ENCODE assay signal across 12 mouse cellular contexts in genomic region chr12:105875112-105875511, GRCm38 (mm10).
DNase-seq lines count a peak whose midpoint lies in the region; ATAC-seq lines count a peak whose summit lies in the region.
"Had no signal": no experiment of that assay in that cellular context is flagged by ENCODE, and none has a peak within 500 bp of the region (broad histone marks: within the 10 kb centered on the region; RNA-seq: fewer than 3 reads in every experiment).

No protein-coding gene starts in this region.

- peak overlapping the region; percentile 37 for H3K4me2 ChIP-seq in kidney, embryonic 15.5 days
- H3K4me2 ChIP-seq in hindbrain, embryonic 12.5 days (replicated peaks) = 0 out of 2 replicates have a peak overlapping the region, but pooled peaks have one; percentile 23
- peak overlapping the region; percentile 11; the same call in 1 of the 2 replicates for H3K4me2 ChIP-seq in neural tube, embryonic 14.5 days (ENCODE audit: low read depth, low read length)
- H3K4me2 ChIP-seq: liver, embryonic 13.5 days had no signal

- no peak overlapping the region for H3K27ac ChIP-seq in kidney, embryonic 15.5 days
- 0 out of 2 replicates have a peak overlapping the region, but pooled peaks have one; percentile 0 for H3K27ac ChIP-seq in hindbrain, embryonic 12.5 days
- no peak overlapping the region for H3K27ac ChIP-seq in neural tube, embryonic 14.5 days (ENCODE audit: low read depth, low read length)
- H3K27ac ChIP-seq: liver, embryonic 13.5 days had no signal

- WGBS in kidney, embryonic 15.5 days = 26% methylated on average over 17 of the region's 17 CpGs
- 16% methylated on average over 17 of the region's 17 CpGs for WGBS in hindbrain, embryonic 12.5 days
- 23% methylated on average over 17 of the region's 17 CpGs for WGBS in neural tube, embryonic 14.5 days

- H3K36me3 ChIP-seq in kidney, embryonic 15.5 days = no peaks in the 10 kb centered on the region
- H3K36me3 ChIP-seq in hindbrain, embryonic 12.5 days = no peaks in the 10 kb centered on the region
- no peaks in the 10 kb centered on the region for H3K36me3 ChIP-seq in neural tube, embryonic 14.5 days (ENCODE audit: control insufficient read depth, insufficient read depth, low read length)
- H3K36me3 ChIP-seq: liver, embryonic 13.5 days had no signal

- H3K4me3 ChIP-seq in kidney, embryonic 15.5 days (replicated peaks) = no peak overlapping the region
- H3K4me3 ChIP-seq in hindbrain, embryonic 12.5 days = no peak overlapping the region
- H3K4me3 ChIP-seq in neural tube, embryonic 14.5 days (ENCODE audit: low read depth, low read length) = no peak overlapping the region
- H3K4me3 ChIP-seq: liver, embryonic 13.5 days had no signal

- no peaks in the 10 kb centered on the region; the same call in 1 of the 2 replicates for H3K9me3 ChIP-seq in kidney, embryonic 15.5 days (replicated peaks)
- peaks cover 16% of the 10 kb centered on the region for H3K9me3 ChIP-seq in hindbrain, embryonic 12.5 days (replicated peaks)
- H3K9me3 ChIP-seq in neural tube, embryonic 14.5 days (ENCODE audit: control insufficient read depth, low read length) = no peaks in the 10 kb centered on the region
- H3K9me3 ChIP-seq: liver, embryonic 13.5 days had no signal

- DNase-seq in kidney, postnatal 25 days = no peak
- peak; percentile 90 to 93 for DNase-seq in cerebellum, postnatal 14 days
- no peak for DNase-seq in right cerebral cortex, postnatal 10 days (ENCODE audit: low spot score in 2 of 2)
- no peak for DNase-seq in natural killer cell, adult 2 months (ENCODE audit: low spot score in 2 of 2)
- DNase-seq in c-Kit-positive CD71-positive TER-119-positive erythroid progenitor cells, embryonic 14.5 days (ENCODE audit: low spot score) = no peak
- DNase-seq: gastrocnemius, postnatal 36 days; kidney, postnatal 10 days; liver, embryonic 13.5 days; thymus, postnatal 36 days had no signal

- peaks cover 6% of the 10 kb centered on the region; the same call in 1 of the 2 replicates for H3K27me3 ChIP-seq in kidney, embryonic 15.5 days
- peaks cover 17% of the 10 kb centered on the region; the same call in 1 of the 2 replicates for H3K27me3 ChIP-seq in hindbrain, embryonic 12.5 days
- no peaks in the 10 kb centered on the region for H3K27me3 ChIP-seq in neural tube, embryonic 14.5 days (ENCODE audit: control insufficient read depth, insufficient read depth, low read length)

- 0 out of 2 replicates have a peak, but pooled peaks cover 3% of the 10 kb centered on the region for H3K4me1 ChIP-seq in kidney, embryonic 15.5 days
- H3K4me1 ChIP-seq in hindbrain, embryonic 12.5 days = peaks cover 13% of the 10 kb centered on the region; the same call in 1 of the 2 replicates
- H3K4me1 ChIP-seq in neural tube, embryonic 14.5 days (ENCODE audit: control insufficient read depth, insufficient read depth, low read length) = peaks cover 7% of the 10 kb centered on the region; the same call in 1 of the 2 replicates
- H3K4me1 ChIP-seq: liver, embryonic 13.5 days had no signal

- no peak overlapping the region for H3K9ac ChIP-seq in kidney, embryonic 15.5 days
- H3K9ac ChIP-seq in hindbrain, embryonic 12.5 days = no peak overlapping the region
- no peak overlapping the region for H3K9ac ChIP-seq in neural tube, embryonic 14.5 days (replicated peaks; ENCODE audit: low read depth, low read length)
- H3K9ac ChIP-seq: liver, embryonic 13.5 days had no signal

- ATAC-seq in kidney, embryonic 15.5 days (replicated peaks; ENCODE audit: low FRiP score) = peak; percentile 60; the same call in 1 of the 2 replicates
- ATAC-seq in hindbrain, embryonic 12.5 days (ENCODE audit: low FRiP score) = peak; percentile 90
- peak; percentile 82 for ATAC-seq in neural tube, embryonic 14.5 days (ENCODE audit: low read depth)

Comparison
In these comparisons a context has a peak if more than half of its experiments do, and no peak if none do; other contexts are left out.
1. DNase-seq: peak in cerebellum, postnatal 14 days (2 of 2); none in kidney, postnatal 25 days (0 of 2), right cerebral cortex, postnatal 10 days (0 of 2), natural killer cell, adult 2 months (0 of 2) and c-Kit-positive CD71-positive TER-119-positive erythroid progenitor cells, embryonic 14.5 days (single experiment).
2. Peak in every context shown above with its lines, with median percentiles within 50 percentile points of each other: ATAC-seq and H3K4me2 ChIP-seq.